Mouse (Mus musculus) neural tube, embryonic 13.5 days (tissue): ENCODE data around the gene Ccl3. TPM values are rescaled to one million over a fixed set of nuclear protein-coding genes. Genes with fewer than 3 reads are reported as not detected.

Experiments used
- ATAC-seq: fragments of 200-750 bp; cut with Nextera tagmentation; 2 replicates; pipeline ENCODE4 v1.8.0; 2017; ENCODE audit warnings: low read depth, mild to moderate bottlenecking, moderate TSS enrichment, moderate library complexity
- H3K27ac ChIP-seq: fragments of 300-500 bp; sonication (generic); replicated peaks from 2 replicates; pipeline ENCODE4 v1.5.1; 2015; ENCODE audit warnings: moderate library complexity, mild to moderate bottlenecking, inconsistent platforms
- H3K27me3 ChIP-seq: fragments of 300-500 bp; sonication (generic); 2 replicates; pipeline ENCODE4 v1.6.1; 2015; ENCODE audit warnings: mild to moderate bottlenecking, inconsistent platforms
- H3K36me3 ChIP-seq: fragments of 300-500 bp; sonication (generic); 2 replicates; pipeline ENCODE4 v1.6.1; 2015; ENCODE audit warnings: mild to moderate bottlenecking, inconsistent platforms
- H3K4me1 ChIP-seq: fragments of 300-500 bp; sonication (generic); replicated peaks from 2 replicates; pipeline ENCODE4 v1.6.1; 2015; ENCODE audit warnings: inconsistent platforms
- H3K4me2 ChIP-seq: fragments of 300-500 bp; sonication (generic); 2 replicates; pipeline ENCODE4 v1.6.1; 2015; ENCODE audit warnings: inconsistent platforms, mild to moderate bottlenecking, moderate library complexity
- H3K4me3 ChIP-seq: fragments of 300-500 bp; sonication (generic); 2 replicates; pipeline ENCODE4 v1.5.1; 2015; ENCODE audit warnings: mild to moderate bottlenecking, inconsistent platforms
- H3K9ac ChIP-seq: fragments of 300-500 bp; sonication (generic); 2 replicates; pipeline ENCODE4 v1.6.1; 2015; ENCODE audit warnings: moderate library complexity, mild to moderate bottlenecking, inconsistent platforms
- H3K9me3 ChIP-seq: fragments of 300-500 bp; sonication (generic); 2 replicates; pipeline ENCODE4 v1.6.1; 2016; ENCODE audit warnings: inconsistent platforms
- WGBS: fragments of 180-500 bp; shearing (Covaris S2); methylation state at CpG from one replicate; pipeline ENCODE4 v1.1.7; 2015; 5-methylcytosine and 5-hydroxymethylcytosine counted together
- polyA plus RNA-seq: library from polyadenylated mRNA; unstranded; fragments of >200 nt; fragmentation: Nextera tagmentation; extraction: Ambion mirVana; gene quantifications from 2 replicates; pipeline ENCODE4 v1.2.1, GENCODE M21; 2015

Gene Ccl3
- polyA plus RNA-seq, 1 experiment from 2014 or later = 2.0 TPM

- no peak overlapping the region for H3K4me2 ChIP-seq
- H3K9me3 ChIP-seq = no peaks in the 10 kb centered on the region
- H3K36me3 ChIP-seq = no peaks in the 10 kb centered on the region
- no peak overlapping the region for H3K9ac ChIP-seq
- H3K4me1 ChIP-seq = no peaks in the 10 kb centered on the region
- WGBS = 98% methylated on average over 1 of the region's 1 CpGs
- H3K27me3 ChIP-seq = no peaks in the 10 kb centered on the region
- no peak overlapping the region for H3K4me3 ChIP-seq
- no peak overlapping the region for H3K27ac ChIP-seq
- ATAC-seq = no peak
Measured at GRCm38 (mm10) chr11:83616586-83616985, 32.6 kb downstream of the Ccl3 start.

- Histone ChIP-seq H3K27me3 (no peaks in the 10 kb centered on the region), H3K4me3 (no peak overlapping the region), H3K4me2 (no peak overlapping the region), H3K36me3 (no peaks in the 10 kb centered on the region), H3K9ac (no peak overlapping the region), H3K4me1 (no peaks in the 10 kb centered on the region), H3K9me3 (no peaks in the 10 kb centered on the region), H3K27ac (no peak overlapping the region)
- ATAC-seq = no peak
- 82% methylated on average over 2 of the region's 2 CpGs for WGBS
Measured at GRCm38 (mm10) chr11:83610900-83611299, 38.3 kb downstream of the Ccl3 start.

- Histone ChIP-seq H3K4me1 (no peaks in the 10 kb centered on the region), H3K27ac (no peak overlapping the region), H3K9me3 (no peaks in the 10 kb centered on the region), H3K4me2 (no peak overlapping the region), H3K27me3 (no peaks in the 10 kb centered on the region), H3K4me3 (no peak overlapping the region), H3K9ac (no peak overlapping the region), H3K36me3 (no peaks in the 10 kb centered on the region)
- WGBS = 47% methylated on average over 1 of the region's 1 CpGs
- ATAC-seq = no peak
Measured at GRCm38 (mm10) chr11:83606396-83606795, 42.8 kb downstream of the Ccl3 start.

GRCm38 (mm10) chr11:83605535-83605934 is 43.6 kb downstream of the Ccl3 start:
- WGBS = 91% methylated on average over 3 of the region's 3 CpGs
- Histone ChIP-seq H3K4me1 (no peaks in the 10 kb centered on the region), H3K4me3 (no peak overlapping the region), H3K9ac (no peak overlapping the region), H3K4me2 (no peak overlapping the region), H3K9me3 (no peaks in the 10 kb centered on the region), H3K27me3 (no peaks in the 10 kb centered on the region), H3K36me3 (no peaks in the 10 kb centered on the region), H3K27ac (no peak overlapping the region)
- no peak for ATAC-seq

GRCm38 (mm10) chr11:83604698-83605097 is 44.5 kb downstream of the Ccl3 start:
- Histone ChIP-seq H3K9me3 (no peaks in the 10 kb centered on the region), H3K4me2 (no peak overlapping the region), H3K4me3 (no peak overlapping the region), H3K27ac (no peak overlapping the region), H3K36me3 (no peaks in the 10 kb centered on the region), H3K4me1 (no peaks in the 10 kb centered on the region), H3K9ac (no peak overlapping the region), H3K27me3 (no peaks in the 10 kb centered on the region)
- 94% methylated on average over 4 of the region's 4 CpGs for whole genome bisulfite sequencing
- no peak for ATAC-seq

GRCm38 (mm10) chr11:83603399-83603798 is 45.8 kb downstream of the Ccl3 start:
- ATAC-seq = no peak
- Histone ChIP-seq H3K27me3 (no peaks in the 10 kb centered on the region), H3K4me1 (no peaks in the 10 kb centered on the region), H3K4me2 (no peak overlapping the region), H3K4me3 (no peak overlapping the region), H3K36me3 (no peaks in the 10 kb centered on the region), H3K9ac (no peak overlapping the region), H3K27ac (no peak overlapping the region), H3K9me3 (no peaks in the 10 kb centered on the region)
- WGBS = 92% methylated on average over 3 of the region's 3 CpGs

GRCm38 (mm10) chr11:83600576-83600975 is 48.6 kb downstream of the Ccl3 start:
- Histone ChIP-seq H3K9ac (no peak overlapping the region), H3K4me1 (no peaks in the 10 kb centered on the region), H3K36me3 (no peaks in the 10 kb centered on the region), H3K9me3 (no peaks in the 10 kb centered on the region), H3K27ac (no peak overlapping the region), H3K4me2 (no peak overlapping the region), H3K4me3 (no peak overlapping the region), H3K27me3 (no peaks in the 10 kb centered on the region)
- WGBS = 92% methylated on average over 2 of the region's 2 CpGs
- ATAC-seq = no peak

- Histone ChIP-seq H3K4me2 (no peak overlapping the region), H3K4me1 (no peaks in the 10 kb centered on the region), H3K27ac (no peak overlapping the region), H3K9ac (no peak overlapping the region), H3K9me3 (no peaks in the 10 kb centered on the region), H3K36me3 (no peaks in the 10 kb centered on the region), H3K27me3 (no peaks in the 10 kb centered on the region), H3K4me3 (no peak overlapping the region)
- no peak for ATAC-seq
- 86% methylated on average over 3 of the region's 3 CpGs for WGBS
Measured at GRCm38 (mm10) chr11:83598991-83599390, 50.2 kb downstream of the Ccl3 start.

- H3K27me3 ChIP-seq = no peaks in the 10 kb centered on the region
- no peaks in the 10 kb centered on the region for H3K4me1 ChIP-seq
- H3K36me3 ChIP-seq = no peaks in the 10 kb centered on the region
- no peaks in the 10 kb centered on the region for H3K9me3 ChIP-seq
- no peak overlapping the region for H3K4me2 ChIP-seq
- no peak overlapping the region for H3K9ac ChIP-seq
- H3K4me3 ChIP-seq = no peak overlapping the region
- no peak for ATAC-seq
- 79% methylated on average over 3 of the region's 3 CpGs for WGBS
- H3K27ac ChIP-seq = no peak overlapping the region
Measured at GRCm38 (mm10) chr11:83598207-83598837, 50.8 kb downstream of the Ccl3 start.

Other genes with a start within 250 kb of the Ccl3 start
- gene Rasl10b, start 240.2 kb downstream of the Ccl3 start, polyA plus RNA-seq = 24.2 and 25.3 TPM in 2 replicates
- gene Gas2l2, start 219.9 kb downstream of the Ccl3 start, polyA plus RNA-seq = 0.07 and 0.29 TPM in 2 replicates
- 0.36 TPM in 1 of 2 replicates, not detected in the other for gene 1700020L24Rik, start 211.7 kb downstream of the Ccl3 start, polyA plus RNA-seq
- gene Mmp28, start 186.3 kb downstream of the Ccl3 start, polyA plus RNA-seq = 3.5 and 4.6 TPM in 2 replicates
- gene Taf15, start 176.3 kb downstream of the Ccl3 start, polyA plus RNA-seq = 10.8 and 11.8 TPM in 2 replicates
- gene Heatr9, start 127.2 kb downstream of the Ccl3 start, polyA plus RNA-seq = not detected in 2 replicates
- not detected in 2 replicates for gene Ccl5, start 118.8 kb downstream of the Ccl3 start, polyA plus RNA-seq
- gene Ccl9, start 70.7 kb downstream of the Ccl3 start, polyA plus RNA-seq = 2.4 and 3.1 TPM in 2 replicates
- 2.7 and 3.5 TPM in 2 replicates for gene Ccl6, start 56.3 kb downstream of the Ccl3 start, polyA plus RNA-seq
- not detected in 2 replicates for gene Rpl9-ps1, start 3.7 kb downstream of the Ccl3 start, polyA plus RNA-seq
- gene Ccl4, start 13.2 kb upstream of the Ccl3 start, polyA plus RNA-seq = 0.65 and 1.9 TPM in 2 replicates
- gene Wfdc17, start 54.6 kb upstream of the Ccl3 start, polyA plus RNA-seq = not detected in 2 replicates
- not detected in 2 replicates for gene Wfdc18, start 59.7 kb upstream of the Ccl3 start, polyA plus RNA-seq
- not detected in 2 replicates for gene Wfdc21, start 97.6 kb upstream of the Ccl3 start, polyA plus RNA-seq
- gene Heatr6, start 104.3 kb upstream of the Ccl3 start, polyA plus RNA-seq = 32.7 and 35.5 TPM in 2 replicates
- gene Hnf1b, start 200.7 kb upstream of the Ccl3 start, polyA plus RNA-seq = 0.32 and 0.33 TPM in 2 replicates